Mouse (Mus musculus) cortical plate, adult 2 months (tissue): ENCODE results near the gene Cxcr3.

Source experiments
- CTCF ChIP-seq: fragments of 200-500 bp; IDR thresholded peaks from 2 replicates; pipeline ENCODE4 v1.5.1; 2011; ENCODE audit warnings: mild to moderate bottlenecking, control low read depth, low read length; ENCODE audit not compliant: insufficient read depth; ENCODE audit errors: extremely low read depth
- POLR2A ChIP-seq: fragments of 200-500 bp; IDR thresholded peaks from 2 replicates; pipeline ENCODE4 v1.6.1; 2011; ENCODE audit warnings: mild to moderate bottlenecking, low read length, control low read depth; ENCODE audit not compliant: insufficient read depth; ENCODE audit errors: extremely low read depth

- no peak for TF ChIP-seq CTCF
- no peak for TF ChIP-seq POLR2A
These were observed 29.0 kb downstream of the Cxcr3 start for GRCm38 (mm10) chrX:101705111-101705510.
